Mouse (Mus musculus) gastrocnemius, postnatal 4 days (tissue): Measurements from ENCODE around the gene Siglec1. TPM values are rescaled to one million over a fixed set of nuclear protein-coding genes. Genes with fewer than 3 reads are reported as not detected.

Experiments used
- microRNA-seq: library from miRNA; unstranded; fragments of <30 nt; microRNA quantifications from one replicate; pipeline ENCODE4 v1.2.0, GENCODE M21; 2021
- total RNA-seq, 2 experiments: library from RNA; stranded (reverse); gene quantifications; 2 replicates each; pipeline ENCODE4 v1.2.3; 2021

Siglec1 gene
- total RNA-seq, 2 experiments from 2014 or later = 2.5 to 2.9 TPM

Small RNA genes lying within 50 kb of the gene (microRNA-seq; reads per million reads assigned to microRNA genes)
- not detected for gene Mir6973b

Other genes starting within 250 kb of the Siglec1 start
- gene 4930402H24Rik, start 180.4 kb downstream of the Siglec1 start, total RNA-seq = 10 to 100 TPM; 23.7 to 27.3 TPM
- 10 to 100 TPM; 24.3 to 25.5 TPM for gene Atrn, start 180.3 kb downstream of the Siglec1 start, total RNA-seq
- gene Gfra4, start 43.7 kb downstream of the Siglec1 start, total RNA-seq = 1 to 10 TPM; 5.5 to 6.5 TPM
- 10 to 100 TPM; 13.2 to 15.2 TPM for gene Adam33, start 23.0 kb downstream of the Siglec1 start, total RNA-seq
- 10 to 100 TPM; 30.6 to 32.6 TPM for gene Hspa12b, start 40.5 kb upstream of the Siglec1 start, total RNA-seq
- gene Gm11037, start 46.7 kb upstream of the Siglec1 start, total RNA-seq = not detected
- 10 to 100 TPM; 11.7 to 14.5 TPM for gene 1700037H04Rik, start 73.3 kb upstream of the Siglec1 start, total RNA-seq
- gene Cenpb, start 93.3 kb upstream of the Siglec1 start, total RNA-seq = 10 to 100 TPM; 63.8 to 70.1 TPM
- gene Cdc25b, start 100.2 kb upstream of the Siglec1 start, total RNA-seq = 10 to 100 TPM; 18.0 to 22.4 TPM
- gene Spef1, start 100.5 kb upstream of the Siglec1 start, total RNA-seq = 1 to 10 TPM; 5.8 to 6.6 TPM
- gene Ap5s1, start 120.3 kb upstream of the Siglec1 start, total RNA-seq = 10 to 100 TPM; 17.4 to 21.7 TPM
- gene Mavs, start 147.3 kb upstream of the Siglec1 start, total RNA-seq = 10 to 100 TPM; 23.5 to 26.9 TPM
- 10 to 100 TPM; 41.3 to 44.0 TPM for gene Pank2, start 175.7 kb upstream of the Siglec1 start, total RNA-seq